Mouse (Mus musculus) kidney, adult 2 months (tissue): ENCODE data around the gene Tuba3a.

Experiments used
- CTCF ChIP-seq: fragments of 200-500 bp; conservative IDR thresholded peaks from 2 replicates; pipeline ENCODE4 v1.5.1; 2011; ENCODE audit warnings: low read depth, mild to moderate bottlenecking, control low read depth, low read length, moderate library complexity, mixed read lengths; ENCODE audit not compliant: insufficient read depth, insufficient read length
- POLR2A ChIP-seq: fragments of 200-500 bp; IDR thresholded peaks from one replicate; pipeline ENCODE4 v1.6.1; 2011; ENCODE audit warnings: low read depth, low read length, control low read depth

DNA sequence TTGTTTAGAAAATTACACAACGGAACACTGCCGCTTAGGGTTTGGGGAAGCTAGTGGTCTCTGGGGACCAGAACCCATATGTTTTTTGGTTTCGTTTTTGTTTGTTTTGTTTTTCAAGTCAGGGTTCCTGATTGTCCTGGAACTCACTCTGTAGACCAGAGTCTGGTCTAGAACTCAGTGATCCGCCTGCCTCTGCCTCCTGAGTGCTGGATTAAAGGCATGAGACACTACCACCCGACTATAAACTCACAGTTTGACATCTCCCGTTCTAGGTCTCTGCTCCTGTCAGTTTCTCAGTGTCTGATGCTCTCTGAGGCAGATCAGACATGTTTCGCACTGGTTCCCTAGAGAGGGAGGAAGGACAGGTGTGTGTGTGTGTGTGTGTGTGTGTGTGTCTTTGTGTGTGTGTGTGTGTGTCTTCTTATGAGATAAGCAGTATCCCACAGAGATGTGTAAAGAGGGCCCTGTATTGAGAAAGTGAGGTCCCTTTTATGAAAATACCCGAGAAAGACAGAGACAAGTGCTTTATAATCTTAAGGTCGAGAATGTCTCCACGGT, 13.5 kb downstream of the Tuba3a start:
- TF ChIP-seq POLR2A (no peak), CTCF (no peak)
